Mouse (Mus musculus) heart, embryonic 12.5 days (tissue): ENCODE data around the gene Camk2n2. TPM values are rescaled to one million over a fixed set of nuclear protein-coding genes. Genes with fewer than 3 reads are reported as not detected.

Experiments used
- ATAC-seq: fragments of 200-750 bp; cut with Nextera tagmentation; 2 replicates; pipeline ENCODE4 v1.8.0; 2017; ENCODE audit warnings: moderate TSS enrichment, moderate library complexity; ENCODE audit not compliant: insufficient number of reproducible peaks, low FRiP score
- H3K27ac ChIP-seq: fragments of 300-500 bp; sonication (generic); 2 replicates; pipeline ENCODE4 v1.5.1; 2016; ENCODE audit warnings: mild to moderate bottlenecking, moderate library complexity; ENCODE audit not compliant: poor library complexity, severe bottlenecking
- H3K27me3 ChIP-seq: fragments of 300-500 bp; sonication (generic); replicated peaks from 2 replicates; pipeline ENCODE4 v1.6.1; 2016; ENCODE audit warnings: mild to moderate bottlenecking, moderate library complexity
- H3K36me3 ChIP-seq: fragments of 300-500 bp; sonication (generic); 2 replicates; pipeline ENCODE4 v1.6.1; 2016; ENCODE audit warnings: mild to moderate bottlenecking, moderate library complexity
- H3K4me1 ChIP-seq: fragments of 300-500 bp; sonication (generic); replicated peaks from 2 replicates; pipeline ENCODE4 v1.6.1; 2016; ENCODE audit warnings: mild to moderate bottlenecking
- H3K4me2 ChIP-seq: fragments of 300-500 bp; sonication (generic); 2 replicates; pipeline ENCODE4 v1.6.1; 2016; ENCODE audit warnings: mild to moderate bottlenecking, moderate library complexity
- H3K4me3 ChIP-seq: fragments of 300-500 bp; sonication (generic); 2 replicates; pipeline ENCODE4 v1.5.1; 2016; ENCODE audit warnings: mild to moderate bottlenecking
- H3K9ac ChIP-seq: fragments of 300-500 bp; sonication (generic); 2 replicates; pipeline ENCODE4 v1.6.1; 2016; ENCODE audit warnings: mild to moderate bottlenecking, moderate library complexity
- H3K9me3 ChIP-seq: fragments of 300-500 bp; sonication (generic); replicated peaks from 2 replicates; pipeline ENCODE4 v1.6.1; 2016; ENCODE audit warnings: mild to moderate bottlenecking, moderate library complexity
- WGBS: fragments of 180-500 bp; shearing (Covaris S2); methylation state at CpG from one replicate; pipeline ENCODE4 v1.1.7; 2016; 5-methylcytosine and 5-hydroxymethylcytosine counted together
- polyA plus RNA-seq: library from polyadenylated mRNA; unstranded; fragments of >200 nt; fragmentation: Nextera tagmentation; extraction: Ambion mirVana; gene quantifications from 2 replicates; pipeline ENCODE4 v1.2.1, GENCODE M21; 2016

Gene Camk2n2
- polyA plus RNA-seq, 1 experiment from 2014 or later, result 0.43 TPM

- no peak overlapping the region for H3K4me3 ChIP-seq
- WGBS, result 70% methylated on average over 9 of the region's 9 CpGs
- 0 out of 2 replicates have a peak, but pooled peaks cover 5% of the 10 kb centered on the region for H3K27me3 ChIP-seq
- ATAC-seq, result no peak
- 0 out of 2 replicates have a peak, but pooled peaks cover 2% of the 10 kb centered on the region for H3K4me1 ChIP-seq
- no peaks in the 10 kb centered on the region for H3K9me3 ChIP-seq
- no peak overlapping the region for H3K9ac ChIP-seq
- H3K4me2 ChIP-seq, result no peak overlapping the region
- no peak overlapping the region for H3K27ac ChIP-seq
- H3K36me3 ChIP-seq, result peaks cover 48% of the 10 kb centered on the region
Measured at GRCm38 (mm10) chr16:20604705-20605104, 16.4 kb downstream of the Camk2n2 start.

- no peak for ATAC-seq
- peaks cover 18% of the 10 kb centered on the region for H3K36me3 ChIP-seq
- WGBS, result 69% methylated on average over 5 of the region's 5 CpGs
Measured at GRCm38 (mm10) chr16:20600511-20600910, 20.6 kb downstream of the Camk2n2 start.

DNA sequence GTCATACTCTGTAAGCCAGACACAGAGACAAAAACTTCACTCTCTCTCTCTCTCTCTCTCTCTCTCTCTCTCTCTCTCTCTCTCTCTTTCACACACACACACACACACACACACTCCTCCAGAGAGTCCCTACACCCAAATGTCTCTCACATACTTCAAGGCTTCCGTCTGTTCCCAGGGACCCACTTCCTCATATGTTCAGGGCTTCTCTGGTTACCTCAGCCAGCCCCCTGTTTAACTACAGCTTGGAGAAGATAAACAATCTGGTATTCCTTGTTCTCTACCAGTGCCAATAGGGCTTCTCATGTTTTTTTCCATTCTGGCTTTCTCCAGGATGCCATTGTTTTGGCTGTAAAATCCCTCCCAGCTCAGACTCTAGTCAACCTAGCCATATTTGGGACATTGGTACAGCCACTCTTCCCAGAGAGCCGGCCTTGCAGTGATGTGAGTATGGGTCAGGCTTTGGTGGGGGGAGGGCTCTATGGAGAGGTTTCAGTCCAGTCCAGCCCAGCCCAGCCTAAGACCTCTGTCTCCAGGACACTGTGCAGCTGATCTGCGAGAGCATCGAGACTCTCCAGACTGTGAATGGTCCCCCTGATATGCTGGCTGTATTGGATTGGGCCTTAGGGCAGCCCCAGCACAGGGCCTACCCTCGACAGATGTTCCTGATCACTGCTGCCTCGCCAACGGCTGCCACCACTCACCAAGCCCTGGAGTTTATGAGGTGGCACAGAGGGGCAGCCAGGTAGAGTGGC, 24.2 kb downstream of the Camk2n2 start:
- Histone ChIP-seq H3K36me3 (no peaks in the 10 kb centered on the region), H3K4me2 (no peak overlapping the region), H3K4me1 (no peaks in the 10 kb centered on the region), H3K27me3 (peaks cover 41% of the 10 kb centered on the region), H3K9me3 (no peaks in the 10 kb centered on the region), H3K4me3 (no peak overlapping the region), H3K9ac (no peak overlapping the region), H3K27ac (no peak overlapping the region)
- ATAC-seq, result no peak
- 57% methylated on average over 7 of the region's 7 CpGs for WGBS

More at GRCm38 (mm10) chr16:20600511-20600910, 20.6 kb downstream of the Camk2n2 start:
- Histone ChIP-seq H3K9ac (no peak overlapping the region), H3K27ac (no peak overlapping the region), H3K27me3 (peaks cover 6% of the 10 kb centered on the region), H3K4me1 (no peaks in the 10 kb centered on the region), H3K4me3 (no peak overlapping the region), H3K4me2 (no peak overlapping the region), H3K9me3 (no peaks in the 10 kb centered on the region)

GRCm38 (mm10) chr16:20595737-20596136, 25.4 kb downstream of the Camk2n2 start:
- H3K4me2 ChIP-seq, result no peak overlapping the region
- ATAC-seq, result no peak
- no peak overlapping the region for H3K4me3 ChIP-seq
- 76% methylated on average over 4 of the region's 4 CpGs for WGBS
- H3K9me3 ChIP-seq, result no peaks in the 10 kb centered on the region
- H3K27ac ChIP-seq, result no peak overlapping the region
- H3K9ac ChIP-seq, result no peak overlapping the region
- H3K36me3 ChIP-seq, result no peaks in the 10 kb centered on the region
- peaks cover 50% of the 10 kb centered on the region for H3K27me3 ChIP-seq
- H3K4me1 ChIP-seq, result peaks cover 7% of the 10 kb centered on the region

DNA sequence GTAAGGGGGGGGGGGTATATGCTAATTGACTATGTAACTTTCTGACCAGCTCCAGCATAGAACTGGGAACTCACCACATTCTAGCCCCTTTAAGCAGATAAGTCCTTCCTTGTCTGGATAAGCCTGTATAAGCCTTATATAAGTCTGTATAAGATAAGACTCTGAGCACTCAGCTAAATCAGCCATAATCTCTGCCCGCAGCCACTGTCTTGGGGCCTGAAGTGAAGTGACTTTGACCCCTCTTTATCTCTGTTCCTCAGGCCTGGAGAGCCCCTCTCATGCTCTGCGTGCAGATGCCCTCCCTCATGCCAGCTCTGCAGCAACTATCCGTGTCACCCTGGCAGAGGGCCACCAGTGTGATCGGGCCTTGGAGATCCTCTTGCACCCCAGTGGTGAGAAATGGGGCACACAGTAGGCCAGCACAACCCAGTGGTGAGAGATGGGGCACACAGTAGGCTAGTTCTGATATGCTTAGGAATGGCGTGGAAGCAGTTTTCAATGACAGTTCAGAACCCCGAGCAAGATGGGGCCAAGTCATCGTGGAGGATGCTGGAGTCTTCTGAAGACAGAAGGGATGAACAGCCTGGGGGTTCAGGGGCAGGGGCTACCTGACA, 25.9 kb downstream of the Camk2n2 start:
- ATAC-seq, result peak; percentile 22; the same call in 1 of the 2 replicates
- Histone ChIP-seq H3K36me3 (no peaks in the 10 kb centered on the region), H3K4me2 (no peak overlapping the region), H3K4me1 (peaks cover 13% of the 10 kb centered on the region), H3K27me3 (peaks cover 53% of the 10 kb centered on the region), H3K9ac (no peak overlapping the region), H3K27ac (no peak overlapping the region), H3K4me3 (no peak overlapping the region), H3K9me3 (no peaks in the 10 kb centered on the region)
- 63% methylated on average over 7 of the region's 7 CpGs for WGBS

DNA sequence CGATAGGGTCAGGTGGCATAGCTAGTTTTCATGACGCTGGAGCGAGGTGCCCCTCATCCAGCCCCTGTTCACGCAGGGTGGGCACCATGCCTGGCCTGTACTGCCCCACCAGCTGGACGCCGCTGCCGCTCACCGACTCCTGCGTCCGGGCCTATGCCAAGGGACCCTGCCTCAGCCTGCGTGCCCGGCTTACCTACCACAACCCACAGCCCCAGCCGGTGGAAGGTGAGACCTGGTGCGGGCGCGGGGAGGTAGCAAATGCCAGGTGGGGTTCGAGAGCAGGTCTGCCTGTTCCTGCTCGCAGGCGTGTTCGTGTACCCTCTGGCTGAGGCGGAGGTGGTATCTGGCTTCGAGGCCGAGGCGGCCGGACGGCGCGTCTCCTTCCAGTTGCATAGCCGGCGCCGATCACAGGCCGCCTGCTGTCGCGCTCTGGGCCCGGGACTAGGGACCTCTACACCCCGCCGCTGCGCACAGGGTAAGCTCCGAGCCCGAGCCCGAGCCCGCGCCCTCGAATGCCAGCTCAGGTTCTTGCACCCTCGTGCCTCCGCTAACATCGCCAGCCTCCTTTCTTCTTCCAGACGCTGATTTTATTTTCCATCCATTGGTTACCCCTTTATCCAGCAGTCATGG, 29.9 kb downstream of the Camk2n2 start:
- Histone ChIP-seq H3K27me3 (peaks cover 74% of the 10 kb centered on the region), H3K9me3 (no peaks in the 10 kb centered on the region), H3K4me2 (peak overlapping the region; percentile 85), H3K4me3 (peak overlapping the region; percentile 55), H3K27ac (no peak overlapping the region), H3K36me3 (no peaks in the 10 kb centered on the region), H3K9ac (peak overlapping the region; percentile 49), H3K4me1 (peaks cover 22% of the 10 kb centered on the region)
- WGBS, result 5% methylated on average over 48 of the region's 48 CpGs
- no peak for ATAC-seq

- Histone ChIP-seq H3K9ac (no peak overlapping the region), H3K27me3 (peaks cover 74% of the 10 kb centered on the region), H3K9me3 (no peaks in the 10 kb centered on the region), H3K4me3 (peak overlapping the region; percentile 55), H3K36me3 (no peaks in the 10 kb centered on the region), H3K27ac (no peak overlapping the region), H3K4me2 (peak overlapping the region; percentile 85), H3K4me1 (peaks cover 22% of the 10 kb centered on the region)
- 4% methylated on average over 17 of the region's 17 CpGs for WGBS
- ATAC-seq, result no peak
Measured at GRCm38 (mm10) chr16:20590680-20591038, 30.4 kb downstream of the Camk2n2 start.

DNA sequence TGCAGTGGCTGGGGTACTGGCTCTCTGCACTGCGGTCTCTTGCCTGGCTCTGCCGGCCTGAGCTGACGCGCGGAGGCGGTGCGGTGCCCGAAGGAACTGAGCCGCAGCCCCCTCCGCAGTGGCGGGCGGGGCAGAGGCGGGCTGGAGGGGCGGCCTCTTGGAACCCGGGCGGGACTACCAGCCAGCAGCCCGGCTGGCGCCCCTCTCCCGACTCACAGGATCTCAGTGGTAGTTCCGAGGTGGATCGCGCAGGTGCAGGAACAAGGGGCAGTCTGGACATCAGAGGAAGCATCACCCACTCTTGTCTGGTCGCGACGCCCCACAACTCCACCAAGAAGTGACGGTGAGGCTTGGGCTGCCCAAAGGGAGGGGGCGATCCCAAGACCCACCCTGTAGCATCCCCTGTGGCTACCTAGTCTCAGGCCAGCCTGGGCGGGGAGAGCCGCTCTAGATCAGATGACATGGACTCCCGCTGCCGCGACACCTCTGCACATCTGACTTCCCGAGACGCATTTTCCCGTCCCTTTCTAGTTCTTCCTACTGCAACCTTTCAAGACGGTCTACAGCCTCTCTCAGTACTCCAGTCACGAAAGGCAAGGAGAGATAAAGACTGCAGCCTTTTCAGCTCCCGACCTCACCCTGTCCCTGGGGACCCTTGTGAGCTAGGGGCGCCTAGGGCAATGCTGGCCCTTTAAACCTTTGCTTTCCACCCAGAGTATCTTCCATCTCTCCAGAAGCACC, 31.0 kb downstream of the Camk2n2 start:
- H3K27me3 ChIP-seq, result peaks cover 69% of the 10 kb centered on the region
- ATAC-seq, result peak; percentile 62; the same call in 1 of the 2 replicates
- H3K27ac ChIP-seq, result no peak overlapping the region
- H3K4me3 ChIP-seq, result peak overlapping the region; percentile 55
- peak overlapping the region; percentile 85 for H3K4me2 ChIP-seq
- H3K9ac ChIP-seq, result peak overlapping the region; percentile 59
- H3K9me3 ChIP-seq, result no peaks in the 10 kb centered on the region
- whole genome bisulfite sequencing, result under 1% methylated on average over 39 of the region's 39 CpGs
- peaks cover 22% of the 10 kb centered on the region for H3K4me1 ChIP-seq
- H3K36me3 ChIP-seq, result no peaks in the 10 kb centered on the region

- peaks cover 22% of the 10 kb centered on the region for H3K4me1 ChIP-seq
- H3K4me2 ChIP-seq, result peak within 1 kb of the TSS; percentile 85
- H3K9me3 ChIP-seq, result no peaks in the 10 kb centered on the region
- H3K27ac ChIP-seq, result no peak within 1 kb of the TSS
- WGBS, result 1% methylated on average over 24 of the region's 24 CpGs
- peak within 1 kb of the TSS; percentile 59 for H3K9ac ChIP-seq
- H3K4me3 ChIP-seq, result peak within 1 kb of the TSS; percentile 55
- ATAC-seq, result no peak
- no peaks in the 10 kb centered on the region for H3K36me3 ChIP-seq
- H3K27me3 ChIP-seq, result peaks cover 64% of the 10 kb centered on the region
Measured at GRCm38 (mm10) chr16:20589366-20589938, 31.6 kb downstream of the Camk2n2 start, which contains the start of gene Vwa5b2. TSS of gene Vwa5b2 (plus strand) at chr16:20589471.
